Mouse (Mus musculus): ENCODE data around the gene Usp35.

- no peak for TF ChIP-seq POLR2A (IDR thresholded peaks at IDR 0.05; ENCODE audit: extremely low read depth, insufficient read depth, low read length)
- TF ChIP-seq CTCF (IDR thresholded peaks at IDR 0.05; ENCODE audit: low read depth, low read length): no peak
These were observed 61.5 kb downstream of the Usp35 start for GRCm38 (mm10) chr7:97270367-97270766.

Measured in liver, adult 2 months (tissue).